Mouse (Mus musculus) embryo, embryonic 11.5 days (tissue): ENCODE results near the gene Cacng4.

Experiments
- DNase-seq: peaks from one replicate; pipeline ENCODE4 v3.0.0-alpha.2; 2012; ENCODE audit warnings: low read depth, low spot score

Cacng4 gene

DNA sequence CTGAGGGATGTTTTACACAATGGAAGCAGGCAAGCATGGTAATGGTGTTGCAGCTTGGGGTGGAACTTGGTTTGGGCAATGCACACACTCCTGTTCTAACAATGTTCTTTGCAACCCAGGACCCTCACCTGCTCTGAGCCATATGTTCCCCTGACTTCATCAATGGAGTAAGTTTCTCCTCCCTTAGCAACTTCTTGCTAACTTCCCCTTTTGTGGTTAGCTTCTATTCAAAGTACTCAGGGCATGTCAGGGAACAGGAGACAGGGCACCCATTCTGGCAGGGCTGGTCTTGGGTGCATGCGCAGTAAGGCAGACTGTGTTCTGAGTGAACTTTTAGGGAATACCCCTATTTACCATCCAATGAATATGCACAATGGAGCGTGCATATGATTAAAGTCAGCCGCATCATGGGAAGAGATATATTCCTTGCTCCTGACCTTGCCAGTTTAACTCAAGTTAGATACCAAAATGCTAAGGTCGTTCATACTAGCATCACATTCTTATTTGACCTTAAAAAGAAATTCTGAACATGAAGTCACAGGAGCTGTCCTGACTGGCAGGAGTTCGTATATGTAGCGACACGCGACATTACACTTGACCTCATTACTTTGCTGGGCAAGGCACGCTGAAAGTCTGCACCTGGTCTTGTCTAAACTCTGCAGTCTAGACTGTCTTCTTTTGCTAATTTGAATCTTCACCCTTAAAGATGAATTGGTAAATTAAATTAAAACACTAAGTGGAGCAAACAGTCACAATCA, 73.9 kb downstream of the Cacng4 start:
- DNase-seq: no peak

- DNase-seq: no peak
These were observed 77.9 kb downstream of the Cacng4 start, which contains the start of gene Cacng1 for GRCm38 (mm10) chr11:107716332-107716938. TSS of gene Cacng1 (minus strand) at chr11:107716522.

- DNase-seq: no peak
These were observed 80.0 kb downstream of the Cacng4 start for GRCm38 (mm10) chr11:107714368-107714767.

- no peak for DNase-seq
These were observed 84.0 kb downstream of the Cacng4 start for GRCm38 (mm10) chr11:107710379-107710778.

GRCm38 (mm10) chr11:107707897-107708610, 86.3 kb downstream of the Cacng4 start:
- no peak for DNase-seq

DNA sequence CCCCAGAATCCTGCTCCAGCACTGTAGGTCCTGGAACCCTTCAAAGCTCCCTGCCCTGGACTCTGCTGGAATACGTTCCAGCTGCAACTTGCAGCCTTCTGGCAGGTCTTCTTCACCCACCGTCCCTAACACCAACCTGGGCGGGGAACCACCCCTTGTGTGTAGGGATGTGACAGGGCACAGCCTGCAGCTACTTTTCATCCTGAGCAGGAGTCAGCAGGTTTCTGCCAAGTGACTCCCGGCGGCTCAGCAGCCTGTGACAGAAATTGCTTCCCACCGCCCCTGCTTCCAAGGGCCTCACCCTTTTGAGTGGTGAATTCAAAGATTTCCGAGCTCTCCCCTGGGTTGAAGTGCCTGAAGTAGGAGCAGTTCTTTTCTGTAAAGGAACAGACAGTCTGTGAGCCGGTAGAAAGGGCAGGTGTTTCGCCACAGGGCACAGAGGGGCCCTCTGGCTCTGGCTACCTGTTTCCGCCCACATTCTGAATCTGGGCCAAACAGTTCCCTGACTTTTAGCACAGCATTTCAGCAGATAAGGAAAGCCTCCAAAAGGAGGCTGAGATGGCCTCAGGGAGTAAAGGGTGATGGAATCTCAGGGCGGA, 88.8 kb downstream of the Cacng4 start:
- no peak for DNase-seq

DNA sequence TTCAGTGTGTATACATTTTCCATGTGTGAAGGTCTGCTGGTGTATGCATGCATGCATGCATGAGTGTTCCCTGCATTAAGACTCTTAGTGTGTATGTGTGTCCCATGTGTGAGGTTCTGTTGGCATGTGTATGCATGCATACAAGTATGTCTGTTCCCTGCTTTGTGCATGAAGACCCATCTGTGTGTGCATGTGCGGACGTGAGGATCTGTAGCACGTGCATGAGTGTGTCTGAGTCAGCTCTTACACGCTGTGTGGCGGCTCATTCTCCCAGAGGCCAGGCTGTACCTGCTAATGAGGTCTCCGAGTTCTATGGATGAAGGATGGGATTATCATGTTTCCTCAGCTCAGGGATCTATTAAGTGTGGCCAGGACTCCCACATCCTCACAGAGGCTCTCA, 89.3 kb downstream of the Cacng4 start:
- DNase-seq: no peak

- DNase-seq: no peak
These were observed 90.9 kb downstream of the Cacng4 start for GRCm38 (mm10) chr11:107703272-107704134.

- DNase-seq: no peak
These were observed 94.4 kb downstream of the Cacng4 start for GRCm38 (mm10) chr11:107699967-107700366.

DNA sequence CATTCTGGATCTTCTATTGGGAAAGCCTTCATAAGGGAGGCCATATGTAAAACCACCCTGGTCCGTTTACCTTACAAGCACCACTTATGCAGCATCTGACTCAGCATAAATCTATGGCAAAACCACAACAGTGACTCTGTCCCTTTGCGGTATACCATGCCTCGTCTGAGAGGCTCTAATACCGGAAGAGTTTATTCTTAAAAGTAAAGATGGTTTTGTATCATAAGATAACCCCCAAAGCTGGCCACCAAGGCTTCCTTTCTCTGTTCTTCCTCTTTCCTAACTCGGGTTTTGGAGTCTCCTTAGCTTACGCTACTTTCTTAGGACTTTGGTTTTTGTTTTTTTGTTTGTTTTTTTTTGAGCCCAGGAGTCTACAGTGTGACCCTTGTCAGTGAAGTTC, 101.0 kb downstream of the Cacng4 start:
- DNase-seq: no peak

GRCm38 (mm10) chr11:107691569-107691968, 102.8 kb downstream of the Cacng4 start:
- no peak for DNase-seq

DNA sequence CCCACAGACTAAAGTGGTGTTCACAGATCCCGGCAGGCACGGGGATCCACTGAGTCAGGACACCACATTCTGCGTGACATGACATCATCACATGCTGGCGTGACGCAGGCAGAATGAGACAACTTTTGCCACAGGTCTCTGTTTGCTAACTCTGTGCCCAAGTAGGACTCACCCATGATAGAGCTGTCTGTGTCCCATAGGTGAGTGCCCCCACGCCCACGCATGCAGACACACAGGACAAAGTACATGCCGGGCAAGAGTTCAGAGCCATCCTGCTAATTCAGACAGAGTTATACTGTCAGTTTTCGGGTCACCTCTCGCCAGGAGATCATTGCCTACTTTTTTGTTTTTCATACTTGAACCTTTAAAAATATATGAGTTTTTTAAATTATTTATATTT, 105.9 kb downstream of the Cacng4 start:
- DNase-seq: no peak

GRCm38 (mm10) chr11:107686290-107686689, 108.1 kb downstream of the Cacng4 start:
- DNase-seq: no peak

DNA sequence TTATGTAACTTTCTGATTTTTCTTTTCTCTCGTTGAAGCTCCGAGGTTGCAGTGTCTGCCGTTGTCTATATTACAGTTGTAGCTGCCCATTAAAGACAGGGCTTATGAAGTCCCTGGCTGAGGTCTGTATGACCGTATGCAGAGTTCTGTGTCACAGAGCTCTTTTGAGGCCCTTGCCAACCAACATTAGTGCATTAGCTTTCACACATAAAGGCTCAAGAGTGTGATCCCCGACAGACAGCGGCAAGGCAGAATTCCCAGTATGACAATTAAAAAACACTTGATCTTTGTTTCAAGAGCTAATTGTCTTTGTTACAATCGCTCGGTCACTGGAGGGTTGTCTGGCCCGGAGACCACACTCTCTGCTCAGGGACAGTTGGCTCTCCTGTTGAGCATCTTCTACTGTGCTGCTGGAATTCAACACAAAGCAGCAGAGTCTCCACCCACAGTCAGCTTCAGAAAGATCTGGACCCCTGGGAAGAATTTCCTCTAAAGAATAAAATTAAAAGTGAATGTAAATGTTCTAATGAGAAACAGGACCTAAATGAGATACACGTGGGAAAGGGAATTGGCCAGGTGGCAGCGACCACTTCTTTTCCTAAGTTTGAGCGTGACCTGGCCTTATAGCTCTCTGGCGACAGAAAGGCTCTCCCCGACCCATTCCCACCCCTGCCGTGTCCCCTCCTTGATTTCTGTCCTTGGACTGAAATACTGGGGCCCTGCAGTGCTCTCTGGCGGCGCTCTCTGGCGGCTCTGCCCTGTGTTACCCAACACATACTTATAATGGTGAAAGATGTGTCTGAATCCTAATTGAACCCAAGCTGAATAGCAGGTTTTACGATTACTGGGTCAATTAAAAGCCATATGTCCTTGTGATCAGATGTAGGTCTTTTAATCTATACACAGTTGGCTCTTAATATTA, 110.6 kb downstream of the Cacng4 start:
- DNase-seq: no peak

DNA sequence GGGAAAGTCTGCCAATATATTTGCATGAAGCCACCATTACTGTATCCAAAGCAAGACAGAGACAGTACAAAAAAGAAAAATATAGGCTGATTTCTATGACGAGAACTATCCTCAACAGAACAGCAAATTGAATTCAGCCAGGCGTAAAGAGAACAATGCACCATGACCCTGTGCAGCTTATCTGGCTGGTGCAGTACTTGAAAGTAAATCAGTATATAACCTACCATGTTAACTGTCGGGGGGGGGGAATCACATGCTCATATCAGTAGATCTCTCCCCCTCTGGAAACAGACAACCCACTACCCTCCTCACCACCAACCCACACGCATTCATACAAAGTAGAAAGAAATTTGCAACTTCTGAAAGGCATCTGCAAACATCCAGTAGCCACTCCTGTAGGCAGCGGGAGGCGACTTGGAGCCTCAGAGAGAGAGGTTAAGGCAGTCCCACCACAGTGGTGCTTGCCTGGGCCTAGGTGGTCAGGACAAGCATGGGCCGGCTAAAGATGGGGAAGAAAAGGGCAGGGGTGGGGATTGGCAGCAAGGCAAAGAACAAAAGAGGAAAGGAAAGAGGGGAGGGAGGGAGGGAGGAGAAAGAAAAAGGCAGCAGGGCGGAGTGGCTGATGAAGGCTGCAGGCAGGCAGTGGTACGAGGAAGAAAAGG, 111.5 kb downstream of the Cacng4 start:
- DNase-seq: no peak
